Mouse (Mus musculus): ENCODE measurements around the gene Bdh2. TPM values are rescaled to one million over a fixed set of nuclear protein-coding genes. Genes with fewer than 3 reads are reported as not detected.

The Bdh2 gene
- total RNA-seq, 2 experiments from 2014 or later = 3.2 to 4.6 TPM

Other genes starting within 250 kb of the Bdh2 start
- 1 to 10 TPM in 1 of 2 experiments, under 1 TPM in 1; 0.82 to 1.1 TPM for gene Cenpe, start 68.7 kb upstream of the Bdh2 start, total RNA-seq (2021)
- gene Slc9b2, start 26.5 kb downstream of the Bdh2 start, total RNA-seq (2021) = under 1 TPM; 0.18 to 0.35 TPM
- under 1 TPM; 0.69 to 0.92 TPM for gene Slc9b1, start 66.8 kb downstream of the Bdh2 start, total RNA-seq (2021)
- 10 to 100 TPM; 44.1 to 49.3 TPM for gene Cisd2, start 142.7 kb downstream of the Bdh2 start, total RNA-seq (2021)
- gene Ube2d3, start 156.9 kb downstream of the Bdh2 start, total RNA-seq (2021) = 100 to 1,000 TPM; 365 to 406 TPM
- gene Manba, start 204.4 kb downstream of the Bdh2 start, total RNA-seq (2021) = 10 to 100 TPM; 15.0 to 17.5 TPM

Data from heart, adult 18-20 months (tissue).